Mouse (Mus musculus) subcutaneous adipose tissue, adult 2 months (tissue): ENCODE results near the gene Zranb1. TPM values are rescaled to one million over a fixed set of nuclear protein-coding genes. Genes with fewer than 3 reads are reported as not detected.

Experiments used
- polyA plus RNA-seq: library from polyadenylated mRNA; depleted of rRNA; stranded (reverse); fragments of >200 nt; gene quantifications from 2 replicates; pipeline ENCODE4 v1.2.3, GENCODE M21; 2012; ENCODE audit warnings: low replicate concordance; rRNA removed

Gene Zranb1
- polyA plus RNA-seq, result 11.1 and 11.5 TPM in 2 replicates

GRCm38 (mm10) chr7:132930850-132931559 is at the start of gene Zranb1:
TSS of gene Zranb1 (plus strand) at chr7:132931142.

Other genes with a start within 250 kb of the Zranb1 start
- gene Fam53b, start 117.3 kb upstream of the Zranb1 start, polyA plus RNA-seq, result 49.8 and 54.8 TPM in 2 replicates
- gene Eef1akmt2, start 78.5 kb upstream of the Zranb1 start, polyA plus RNA-seq, result 6.3 and 8.0 TPM in 2 replicates
- gene Abraxas2, start 71.9 kb upstream of the Zranb1 start, polyA plus RNA-seq, result 12.4 and 16.5 TPM in 2 replicates
- gene Fgfr2, start 192.2 kb downstream of the Zranb1 start, polyA plus RNA-seq, result 11.7 and 84.7 TPM in 2 replicates
- gene Ctbp2, start 193.2 kb downstream of the Zranb1 start, polyA plus RNA-seq, result 39.2 and 90.9 TPM in 2 replicates